Comparison of ENCODE assay signal across 9 mouse cellular contexts in the genomic region with DNA sequence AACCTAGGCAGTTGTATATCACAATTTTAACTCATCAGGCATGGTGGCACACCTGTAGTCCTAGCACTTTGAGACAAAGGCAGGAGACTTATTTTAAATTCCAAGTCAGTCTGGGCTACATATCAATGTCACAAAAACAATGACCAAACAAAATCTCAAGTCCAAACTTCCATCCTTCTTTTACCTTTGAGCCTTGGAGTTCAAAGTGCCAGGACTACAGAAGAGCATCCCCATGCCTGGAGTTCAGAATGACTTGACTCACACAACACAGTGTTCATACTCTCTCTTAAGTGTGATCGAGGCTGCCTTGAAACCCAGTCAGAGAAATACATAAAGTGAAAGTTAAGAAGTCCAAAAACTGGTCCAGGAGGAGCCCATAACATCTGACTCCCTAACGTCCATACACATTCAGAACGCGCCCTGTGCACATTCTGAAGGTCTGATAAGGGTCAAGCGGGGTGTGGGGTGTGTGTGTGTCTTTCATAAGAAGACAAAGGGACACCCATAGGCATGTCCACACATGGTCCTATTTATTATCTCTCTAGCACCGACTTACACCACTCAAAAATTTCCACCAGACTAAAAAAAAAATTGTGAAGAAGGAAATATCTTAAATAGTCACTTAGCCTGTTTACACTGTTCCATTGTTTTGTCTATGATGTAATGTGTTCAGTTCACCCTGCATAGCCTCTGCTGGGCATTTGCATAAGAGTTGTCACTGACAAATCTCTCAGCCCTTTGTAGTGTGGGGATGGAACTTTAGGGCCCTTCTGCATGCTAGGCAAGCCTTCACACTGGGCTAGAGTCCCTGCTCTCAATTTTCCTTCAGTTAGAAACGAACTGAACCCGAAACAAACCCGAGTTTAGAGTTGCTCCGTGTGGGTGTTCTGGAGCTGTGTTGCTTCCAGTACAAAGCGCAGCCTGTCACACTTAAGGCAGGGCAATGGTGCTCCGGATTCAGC. TPM values are rescaled to one million over a fixed set of nuclear protein-coding genes. Genes with fewer than 3 reads are reported as not detected.
DNase-seq lines count a peak whose midpoint lies in the region; ATAC-seq lines count a peak whose summit lies in the region.
"Had no signal": no experiment of that assay in that cellular context is flagged by ENCODE, and none has a peak within 500 bp of the region (broad histone marks: within the 10 kb centered on the region; RNA-seq: fewer than 3 reads in every experiment).

No protein-coding gene starts in this region.

- 64% methylated on average over 12 of the region's 12 CpGs for WGBS in heart, embryonic 14.5 days
- WGBS in lung, embryonic 15.5 days: 57% methylated on average over 12 of the region's 12 CpGs
- WGBS in intestine, embryonic 16.5 days: 74% methylated on average over 12 of the region's 12 CpGs

- no peaks in the 10 kb centered on the region for H3K9me3 ChIP-seq in heart, embryonic 14.5 days (ENCODE audit: control insufficient read depth, low read length)
- no peaks in the 10 kb centered on the region for H3K9me3 ChIP-seq in lung, embryonic 15.5 days
- no peaks in the 10 kb centered on the region for H3K9me3 ChIP-seq in intestine, embryonic 16.5 days (ENCODE audit: control insufficient read depth, low read length)

- H3K27ac ChIP-seq in heart, embryonic 14.5 days (replicated peaks in 1 of 2; ENCODE audit: control insufficient read depth in 1 of 2, insufficient read depth in 1 of 2, low read depth in 2 of 2, low read length in 2 of 2): peak overlapping the region in 1 of 2 experiments; percentile 41; a peak in 1 of 4 replicates
- H3K27ac ChIP-seq in lung, embryonic 15.5 days: peak overlapping the region; percentile 80
- no peak overlapping the region for H3K27ac ChIP-seq in intestine, embryonic 16.5 days (ENCODE audit: low read length)

- H3K27me3 ChIP-seq in heart, embryonic 14.5 days (ENCODE audit: control insufficient read depth, insufficient read depth, low read length): no peaks in the 10 kb centered on the region
- H3K27me3 ChIP-seq in lung, embryonic 15.5 days: no peaks in the 10 kb centered on the region
- H3K27me3 ChIP-seq in intestine, embryonic 16.5 days (replicated peaks; ENCODE audit: control insufficient read depth, insufficient read depth, low read length): no peaks in the 10 kb centered on the region

- peaks cover 39% of the 10 kb centered on the region for H3K36me3 ChIP-seq in heart, embryonic 14.5 days (ENCODE audit: control insufficient read depth, insufficient read depth, low read length)
- 0 out of 2 replicates have a peak, but pooled peaks cover 8% of the 10 kb centered on the region for H3K36me3 ChIP-seq in lung, embryonic 15.5 days
- H3K36me3 ChIP-seq in intestine, embryonic 16.5 days (ENCODE audit: control insufficient read depth, insufficient read depth, low read length): no peaks in the 10 kb centered on the region

- H3K9ac ChIP-seq in heart, embryonic 14.5 days (ENCODE audit: low read length): no peak overlapping the region
- no peak overlapping the region for H3K9ac ChIP-seq in lung, embryonic 15.5 days
- no peak overlapping the region for H3K9ac ChIP-seq in intestine, embryonic 16.5 days (ENCODE audit: low read depth, low read length)

- no peak for DNase-seq in heart, adult 8-10 months (ENCODE audit: low spot score)
- peak; percentile 36 for DNase-seq in urinary bladder, postnatal 14 days (ENCODE audit: low spot score)
- no peak for DNase-seq in urinary bladder, postnatal 10 days (ENCODE audit: low spot score)
- no peak for DNase-seq in spleen, postnatal 4 days (ENCODE audit: low spot score in 2 of 2)
- no peak for DNase-seq in spleen, postnatal 36 days (ENCODE audit: low spot score in 2 of 2)
- DNase-seq: cerebellum, adult 11 months had no signal

- no peak overlapping the region for H3K4me2 ChIP-seq in heart, embryonic 14.5 days (ENCODE audit: low read length)
- no peak overlapping the region for H3K4me2 ChIP-seq in lung, embryonic 15.5 days
- no peak overlapping the region for H3K4me2 ChIP-seq in intestine, embryonic 16.5 days (ENCODE audit: low read depth, low read length)

- no peak overlapping the region for H3K4me3 ChIP-seq in heart, embryonic 14.5 days (ENCODE audit: control insufficient read depth in 1 of 2, insufficient read depth in 1 of 2, low read depth in 1 of 2, low read length in 2 of 2)
- H3K4me3 ChIP-seq in lung, embryonic 15.5 days: no peak overlapping the region
- no peak overlapping the region for H3K4me3 ChIP-seq in intestine, embryonic 16.5 days (ENCODE audit: low read length)

- ATAC-seq in heart, embryonic 14.5 days (ENCODE audit: insufficient number of reproducible peaks, insufficient read depth, low FRiP score, low read depth): 0 out of 2 replicates have a peak, but pooled peaks have one; percentile 37
- no peak; the same call in 1 of the 2 replicates for ATAC-seq in lung, embryonic 15.5 days (ENCODE audit: borderline replicate concordance, extremely low read depth, low FRiP score, low TSS enrichment)
- ATAC-seq in intestine, embryonic 16.5 days: no peak

- peaks cover 8 to 17% of the 10 kb centered on the region in 2 experiments for H3K4me1 ChIP-seq in heart, embryonic 14.5 days (ENCODE audit: control insufficient read depth in 2 of 2, insufficient read depth in 2 of 2, low read length in 2 of 2)
- H3K4me1 ChIP-seq in lung, embryonic 15.5 days: peaks cover 17% of the 10 kb centered on the region
- no peaks in the 10 kb centered on the region; the same call in 1 of the 2 replicates for H3K4me1 ChIP-seq in intestine, embryonic 16.5 days (ENCODE audit: control insufficient read depth, insufficient read depth, low read length)

RNA-seq across cellular contexts. Expression of a gene that starts 20.7 kb away (rescaled TPM):
- polyA plus RNA-seq in heart, embryonic 14.5 days (2014; fragmentation: Nextera tagmentation; extraction: Ambion mirVana): 60.4 and 64.6 TPM in 2 replicates
- total RNA-seq in heart, adult 8-10 months (2022): 10 to 100 TPM; 26.4 to 31.2 (median 29.3) TPM
- polyA plus RNA-seq in lung, embryonic 15.5 days (2015; fragmentation: Nextera tagmentation; extraction: Ambion mirVana): 52.3 and 54.6 TPM in 2 replicates
- 34.1 and 37.6 TPM in 2 replicates for polyA plus RNA-seq in intestine, embryonic 16.5 days (2015; fragmentation: Nextera tagmentation; extraction: Ambion mirVana)

RNA-seq across cellular contexts. Expression of a gene that starts 34.8 kb away (rescaled TPM):
- polyA plus RNA-seq in heart, embryonic 14.5 days (2014; fragmentation: Nextera tagmentation; extraction: Ambion mirVana): 22.7 and 23.2 TPM in 2 replicates
- total RNA-seq in heart, adult 8-10 months (2022): 10 to 100 TPM; 15.8 to 17.4 (median 17.0) TPM
- 36.6 and 38.6 TPM in 2 replicates for polyA plus RNA-seq in lung, embryonic 15.5 days (2015; fragmentation: Nextera tagmentation; extraction: Ambion mirVana)
- polyA plus RNA-seq in intestine, embryonic 16.5 days (2015; fragmentation: Nextera tagmentation; extraction: Ambion mirVana): 33.0 and 40.2 TPM in 2 replicates
